Mouse (Mus musculus): Measurements from ENCODE around the gene 1700020N01Rik. TPM values are rescaled to one million over a fixed set of nuclear protein-coding genes. Genes with fewer than 3 reads are reported as not detected.

The 1700020N01Rik gene
- polyA plus RNA-seq (2012; ENCODE audit: low replicate concordance), result not detected in 2 replicates

GRCm38 (mm10) chr10:21592896-21593380 is at the start of gene 1700020N01Rik:
TSS of gene 1700020N01Rik (plus strand) at chr10:21593145.

Other genes with a start within 250 kb of the 1700020N01Rik start
- not detected in 2 replicates for gene Aldh8a1, start 215.9 kb upstream of the 1700020N01Rik start, polyA plus RNA-seq (2012; ENCODE audit: low replicate concordance)